Mouse (Mus musculus) midbrain, postnatal 0 days (tissue): ENCODE measurements around the gene Lgr4. TPM values are rescaled to one million over a fixed set of nuclear protein-coding genes. Genes with fewer than 3 reads are reported as not detected.

Experiments used
- ATAC-seq: fragments of 200-750 bp; cut with Nextera tagmentation; 2 replicates; pipeline ENCODE4 v1.8.0; 2017; ENCODE audit warnings: moderate number of reproducible peaks, mild to moderate bottlenecking, moderate TSS enrichment, moderate library complexity; ENCODE audit not compliant: low FRiP score
- DNase-seq: peaks from one replicate; pipeline ENCODE4 v3.0.0-alpha.2; 2015; ENCODE audit warnings: low spot score
- H3K27ac ChIP-seq: fragments of 300-500 bp; sonication (generic); 2 replicates; pipeline ENCODE4 v1.5.1; 2014; ENCODE audit warnings: low read depth, mild to moderate bottlenecking, low read length, mixed read lengths
- H3K27me3 ChIP-seq: fragments of 300-500 bp; sonication (generic); 2 replicates; pipeline ENCODE4 v1.6.1; 2014; ENCODE audit warnings: low read length, control low read depth, mixed read lengths; ENCODE audit not compliant: insufficient read depth
- H3K36me3 ChIP-seq: fragments of 300-500 bp; sonication (generic); 2 replicates; pipeline ENCODE4 v1.6.1; 2014; ENCODE audit warnings: low read length, control low read depth, mixed read lengths; ENCODE audit not compliant: insufficient read depth
- H3K4me1 ChIP-seq: fragments of 300-500 bp; sonication (generic); 2 replicates; pipeline ENCODE4 v1.6.1; 2014; ENCODE audit warnings: mild to moderate bottlenecking, control low read depth, antibody characterized with exemption, low read length, mixed read lengths; ENCODE audit not compliant: insufficient read depth
- H3K4me2 ChIP-seq: fragments of 300-500 bp; sonication (generic); 2 replicates; pipeline ENCODE4 v1.6.1; 2014; ENCODE audit warnings: low read depth, mild to moderate bottlenecking, low read length, mixed read lengths; ENCODE audit not compliant: poor library complexity, severe bottlenecking
- H3K4me3 ChIP-seq: fragments of 300-500 bp; sonication (generic); 2 replicates; pipeline ENCODE4 v1.5.1; 2014; ENCODE audit warnings: low read depth, mild to moderate bottlenecking, low read length, moderate library complexity
- H3K9ac ChIP-seq: fragments of 300-500 bp; sonication (generic); replicated peaks from 2 replicates; pipeline ENCODE4 v1.6.1; 2014; ENCODE audit warnings: mild to moderate bottlenecking, low read length, moderate library complexity, mixed read lengths; ENCODE audit not compliant: poor library complexity, severe bottlenecking
- H3K9me3 ChIP-seq: fragments of 300-500 bp; sonication (generic); 2 replicates; pipeline ENCODE4 v1.6.1; 2016; ENCODE audit warnings: low read length, control low read depth
- CTCF ChIP-seq: IDR thresholded peaks from 2 replicates; pipeline ENCODE4 v1.5.1; 2016; ENCODE audit warnings: antibody characterized with exemption, mild to moderate bottlenecking
- WGBS: fragments of 180-500 bp; shearing (Covaris S2); extraction: QIAGEN DNeasy Blood & Tissue Kit; methylation state at CpG from one replicate; pipeline ENCODE4 v1.1.7; 2014; 5-methylcytosine and 5-hydroxymethylcytosine counted together
- polyA plus RNA-seq: library from polyadenylated mRNA; unstranded; fragments of >200 nt; fragmentation: Nextera tagmentation; extraction: Ambion mirVana; gene quantifications from 2 replicates; pipeline ENCODE4 v1.2.1, GENCODE M21; 2015
- total RNA-seq: library from RNA; depleted of rRNA; stranded (reverse); fragments of >200 nt; gene quantifications from 2 replicates; pipeline ENCODE4 v1.2.3, GENCODE M21; 2014

Lgr4 gene
- total and polyA plus RNA-seq, 2 experiments from 2014 or later: 9.9 to 33.4 TPM

DNA sequence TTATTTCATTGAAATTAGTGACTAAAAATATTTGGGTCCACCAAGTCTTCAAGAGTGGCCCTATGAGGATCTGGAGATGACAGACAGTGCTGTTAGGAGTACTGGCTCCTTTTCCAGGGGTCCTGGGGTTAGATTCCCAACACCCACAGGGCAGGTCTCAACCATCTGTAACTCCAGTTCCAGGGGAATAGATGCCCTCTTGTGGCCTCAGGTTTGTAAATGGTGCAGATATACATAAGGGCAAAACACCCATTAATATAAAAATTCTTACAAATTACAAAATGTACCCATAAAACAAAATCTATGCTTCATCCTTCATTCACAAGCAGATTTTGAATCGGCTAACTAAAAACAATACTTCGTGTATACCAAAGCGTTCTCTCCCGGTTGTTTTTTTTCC is 27.4 kb upstream of the Lgr4 start:
- Histone ChIP-seq H3K27ac (peak overlapping the region; percentile 90; the same call in 1 of the 2 replicates), H3K36me3 (peaks cover 7% of the 10 kb centered on the region; the same call in 1 of the 2 replicates), H3K9ac (peak overlapping the region; percentile 90; the same call in 1 of the 2 replicates), H3K4me2 (peak overlapping the region; percentile 45), H3K9me3 (no peaks in the 10 kb centered on the region), H3K4me1 (peaks cover 8% of the 10 kb centered on the region), H3K27me3 (no peaks in the 10 kb centered on the region), H3K4me3 (peak overlapping the region; percentile 90)
- TF ChIP-seq CTCF: peak; percentile 57
- ATAC-seq (peak; percentile 15; the same call in 1 of the 2 replicates), DNase-seq (no peak)
- 39% methylated on average over 4 of the region's 4 CpGs for WGBS

DNA sequence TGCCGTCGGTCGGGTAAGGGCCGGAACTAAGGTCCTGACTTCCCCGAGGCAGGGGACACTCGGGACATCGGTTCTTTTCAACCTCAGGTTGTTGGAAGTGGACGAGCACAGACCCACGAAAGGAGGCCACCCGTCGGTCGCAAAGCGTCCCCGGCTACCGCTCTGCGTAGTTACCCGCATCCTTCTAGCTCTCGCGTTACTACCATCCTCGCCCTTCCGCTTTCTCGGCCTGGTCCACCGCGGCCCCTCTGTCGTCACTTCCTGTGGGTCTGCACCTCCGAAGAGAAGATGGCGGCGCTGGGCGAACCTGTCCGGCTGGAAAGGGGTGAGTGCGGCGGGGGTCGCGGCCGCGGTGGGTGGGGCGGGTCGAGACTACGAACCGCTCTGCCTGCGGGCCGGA is 26.9 kb upstream of the Lgr4 start, which contains the start of gene Lin7c:
Lin7c (plus strand) TSS at position 257 of the 400 bp plus-strand sequence.
- 2% methylated on average over 34 of the region's 42 CpGs for WGBS
- peak; percentile 97 for DNase-seq

GRCm38 (mm10) chr2:109891031-109891430 is 26.4 kb upstream of the Lgr4 start:
- Histone ChIP-seq H3K4me1 (peaks cover 8% of the 10 kb centered on the region), H3K9me3 (no peaks in the 10 kb centered on the region), H3K4me2 (peak overlapping the region; percentile 65), H3K9ac (peak overlapping the region; percentile 90), H3K27ac (peak overlapping the region; percentile 90), H3K27me3 (no peaks in the 10 kb centered on the region), H3K4me3 (peak overlapping the region; percentile 90), H3K36me3 (peaks cover 17% of the 10 kb centered on the region)
- DNase-seq: peak; percentile 52
- TF ChIP-seq CTCF: no peak
- ATAC-seq: peak; percentile 81
- under 1% methylated on average over 33 of the region's 34 CpGs for WGBS

More for the DNA sequence above, 26.9 kb upstream of the Lgr4 start, which contains the start of gene Lin7c:
- H3K9me3 ChIP-seq: no peaks in the 10 kb centered on the region
- peak within 1 kb of the TSS; percentile 90 for H3K9ac ChIP-seq
- H3K27me3 ChIP-seq: no peaks in the 10 kb centered on the region
- TF ChIP-seq CTCF: peak; percentile 26
- H3K4me1 ChIP-seq: peaks cover 8% of the 10 kb centered on the region
- peak; percentile 100 for ATAC-seq
- peak within 1 kb of the TSS; percentile 90 for H3K4me3 ChIP-seq
- H3K36me3 ChIP-seq: peaks cover 12% of the 10 kb centered on the region
- peak within 1 kb of the TSS; percentile 65 for H3K4me2 ChIP-seq
- peak within 1 kb of the TSS; percentile 90 for H3K27ac ChIP-seq

DNA sequence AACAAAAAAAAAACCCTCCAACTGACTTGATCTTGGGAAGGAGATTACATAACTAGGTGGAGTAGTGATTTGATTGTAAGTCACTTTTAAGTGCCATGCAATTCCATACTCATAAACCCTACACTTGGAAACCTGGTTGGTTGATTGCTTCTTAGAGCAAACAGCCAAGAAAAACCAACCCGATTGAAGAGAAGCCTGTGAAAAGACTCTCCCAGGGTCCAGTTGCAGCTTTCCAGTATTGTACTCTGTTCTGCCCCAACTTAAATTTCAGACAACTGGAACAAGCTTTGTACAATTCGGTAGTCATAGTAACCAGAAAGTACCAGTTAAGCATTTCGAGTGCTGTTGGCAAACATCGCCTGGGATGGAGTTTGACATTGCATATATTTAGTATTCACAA is 26.0 kb upstream of the Lgr4 start:
- Histone ChIP-seq H3K36me3 (peaks cover 17% of the 10 kb centered on the region), H3K9me3 (no peaks in the 10 kb centered on the region), H3K9ac (peak overlapping the region; percentile 90), H3K4me3 (peak overlapping the region; percentile 90), H3K4me1 (peaks cover 8% of the 10 kb centered on the region), H3K4me2 (peak overlapping the region; percentile 65), H3K27ac (peak overlapping the region; percentile 90; the same call in 1 of the 2 replicates), H3K27me3 (no peaks in the 10 kb centered on the region)
- TF ChIP-seq CTCF: no peak
- ATAC-seq (no peak), DNase-seq (peak; percentile 38)
- whole genome bisulfite sequencing: 11% methylated on average over 4 of the region's 4 CpGs

GRCm38 (mm10) chr2:109896311-109896710 is 21.1 kb upstream of the Lgr4 start:
- peaks cover 8% of the 10 kb centered on the region for H3K4me1 ChIP-seq
- H3K9me3 ChIP-seq: no peaks in the 10 kb centered on the region
- no peak for DNase-seq
- no peak for ATAC-seq
- H3K27me3 ChIP-seq: no peaks in the 10 kb centered on the region
- WGBS: 75% methylated on average over 7 of the region's 7 CpGs
- H3K36me3 ChIP-seq: peaks cover 28% of the 10 kb centered on the region
- no peak overlapping the region for H3K27ac ChIP-seq
- TF ChIP-seq CTCF: peak; percentile 57
- H3K4me2 ChIP-seq: no peak overlapping the region
- H3K4me3 ChIP-seq: no peak overlapping the region
- H3K9ac ChIP-seq: no peak overlapping the region

- no peaks in the 10 kb centered on the region for H3K4me1 ChIP-seq
- 81% methylated on average over 7 of the region's 7 CpGs for WGBS
- DNase-seq (no peak), ATAC-seq (no peak)
- no peak overlapping the region for H3K4me2 ChIP-seq
- H3K9ac ChIP-seq: no peak overlapping the region
- no peak overlapping the region for H3K27ac ChIP-seq
- no peak for TF ChIP-seq CTCF
- H3K9me3 ChIP-seq: no peaks in the 10 kb centered on the region
- no peak overlapping the region for H3K4me3 ChIP-seq
- peaks cover 14% of the 10 kb centered on the region for H3K36me3 ChIP-seq
- no peaks in the 10 kb centered on the region for H3K27me3 ChIP-seq
Measured at GRCm38 (mm10) chr2:109902869-109903268, 14.6 kb upstream of the Lgr4 start.
